8 mouse cellular contexts compared by ENCODE assay signal in the genomic region with DNA sequence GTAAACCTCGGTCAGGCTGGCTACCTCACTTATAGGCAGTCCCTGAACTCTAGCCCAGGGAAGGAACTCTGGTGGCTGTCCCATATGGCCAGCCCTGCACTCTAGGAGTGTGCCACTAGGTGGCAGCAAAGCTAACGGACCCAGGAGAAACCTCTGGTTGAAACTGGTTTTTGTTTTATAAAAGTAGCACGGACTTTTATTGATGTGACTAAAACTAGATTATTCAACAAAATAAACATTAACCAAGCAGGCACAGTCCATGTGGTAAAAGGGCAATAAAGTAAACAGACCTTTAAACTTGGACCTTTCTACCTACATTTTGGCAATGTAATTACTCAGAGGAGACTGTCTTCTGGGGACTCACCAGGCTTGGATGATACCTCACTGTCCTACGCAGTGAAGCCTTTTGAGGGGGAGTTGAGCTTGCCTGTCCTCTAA. TPM values are rescaled to one million over a fixed set of nuclear protein-coding genes. Genes with fewer than 3 reads are reported as not detected.
DNase-seq lines count a peak whose midpoint lies in the region; ATAC-seq and TF ChIP-seq lines count a peak whose summit lies in the region.

No protein-coding gene starts in this region.

- no peak overlapping the region for H3K4me3 ChIP-seq in bone marrow, adult 2 months (replicated peaks; ENCODE audit: control insufficient read depth, low read depth, low read length)
- H3K4me3 ChIP-seq in embryonic facial prominence, embryonic 15.5 days (replicated peaks): 0 out of 2 replicates have a peak overlapping the region, but pooled peaks have one; percentile 9
- H3K4me3 ChIP-seq in heart, postnatal 0 days (ENCODE audit: low read depth, low read length): no peak overlapping the region

- H3K9ac ChIP-seq in embryonic facial prominence, embryonic 15.5 days: no peak overlapping the region
- H3K9ac ChIP-seq in heart, postnatal 0 days (replicated peaks; ENCODE audit: low read depth, low read length): no peak overlapping the region

- no peak for TF ChIP-seq EP300 in heart, postnatal 0 days (IDR thresholded peaks at IDR 0.05; ENCODE audit: low read depth)

- H3K4me1 ChIP-seq in bone marrow, adult 2 months (ENCODE audit: control insufficient read depth, insufficient read depth, low read length): no peaks in the 10 kb centered on the region
- H3K4me1 ChIP-seq in embryonic facial prominence, embryonic 15.5 days: no peaks in the 10 kb centered on the region
- no peaks in the 10 kb centered on the region for H3K4me1 ChIP-seq in heart, postnatal 0 days (ENCODE audit: control insufficient read depth, insufficient read depth)

- H3K27me3 ChIP-seq in embryonic facial prominence, embryonic 15.5 days: no peaks in the 10 kb centered on the region
- H3K27me3 ChIP-seq in heart, postnatal 0 days (ENCODE audit: control insufficient read depth, insufficient read depth, low read length): no peaks in the 10 kb centered on the region

- H3K4me2 ChIP-seq in embryonic facial prominence, embryonic 15.5 days (replicated peaks): no peak overlapping the region
- H3K4me2 ChIP-seq in heart, postnatal 0 days (ENCODE audit: low read depth, low read length): peak overlapping the region; percentile 26; the same call in 1 of the 2 replicates

- peaks cover 12% of the 10 kb centered on the region for H3K36me3 ChIP-seq in embryonic facial prominence, embryonic 15.5 days
- peaks cover 14% of the 10 kb centered on the region for H3K36me3 ChIP-seq in heart, postnatal 0 days (replicated peaks; ENCODE audit: control insufficient read depth, insufficient read depth, low read length)

- no peak overlapping the region for H3K27ac ChIP-seq in bone marrow, adult 2 months (ENCODE audit: control insufficient read depth, insufficient read depth, low read depth, low read length, poor library complexity)
- H3K27ac ChIP-seq in embryonic facial prominence, embryonic 15.5 days (replicated peaks): no peak overlapping the region
- no peak overlapping the region for H3K27ac ChIP-seq in heart, postnatal 0 days (ENCODE audit: low read depth)

- peak; percentile 72 for DNase-seq in heart, postnatal 0 days (ENCODE audit: low spot score)
- peak; percentile 91 for DNase-seq in large intestine, adult 2 months (ENCODE audit: low read depth, low spot score)
- DNase-seq in lung, adult 18-20 months: peak; percentile 59 to 74
- peak; percentile 54 for DNase-seq in ovary, postnatal 10 days (ENCODE audit: low spot score)
- peak; percentile 82 for DNase-seq in thymus, postnatal 0 days (ENCODE audit: low spot score)

- no peaks in the 10 kb centered on the region for H3K9me3 ChIP-seq in embryonic facial prominence, embryonic 15.5 days (replicated peaks)
- no peaks in the 10 kb centered on the region for H3K9me3 ChIP-seq in heart, postnatal 0 days (replicated peaks; ENCODE audit: control insufficient read depth, low read length)

- 6% methylated on average over 4 of the region's 4 CpGs for WGBS in bone marrow, adult 2 months
- WGBS in embryonic facial prominence, embryonic 15.5 days: 10% methylated on average over 4 of the region's 4 CpGs
- 7% methylated on average over 4 of the region's 4 CpGs for WGBS in heart, postnatal 0 days
- 3% methylated on average over 4 of the region's 4 CpGs for WGBS in large intestine, adult 2 months

- peak; percentile 81 for ATAC-seq in CD4-positive, CD25-positive, alpha-beta regulatory T cell, adult 4 months
- ATAC-seq in embryonic facial prominence, embryonic 15.5 days (ENCODE audit: insufficient number of reproducible peaks, low FRiP score, low TSS enrichment, low read depth): no peak
- peak; percentile 67; the same call in 1 of the 2 replicates for ATAC-seq in heart, postnatal 0 days (ENCODE audit: insufficient read depth, low read depth)

- TF ChIP-seq CTCF in bone marrow, adult 2 months (IDR thresholded peaks at IDR 0.05; ENCODE audit: control insufficient read depth, insufficient read depth, low read length): peak; percentile 87
- peak; percentile 93 for TF ChIP-seq CTCF in heart, postnatal 0 days (IDR thresholded peaks at IDR 0.05; ENCODE audit: low read depth)

- no peak for TF ChIP-seq POLR2A in bone marrow, adult 2 months (IDR thresholded peaks at IDR 0.05; ENCODE audit: borderline replicate concordance, control insufficient read depth, low read depth, low read length)

RNA-seq across cellular contexts. Expression of a gene that starts 55.4 kb away (rescaled TPM):
- 10 to 100 TPM; 87.7 to 96.3 TPM for polyA plus RNA-seq in CD4-positive, CD25-positive, alpha-beta regulatory T cell, adult 4 months (2017; shearing (Covaris generic))
- polyA plus RNA-seq in bone marrow, adult 2 months (2011; ENCODE audit: insufficient read depth, insufficient read length, low replicate concordance, missing spikeins): 14.0 and 22.3 TPM in 2 replicates
- polyA plus RNA-seq in embryonic facial prominence, embryonic 15.5 days (2015; fragmentation: Nextera tagmentation; extraction: Ambion mirVana): 82.2 and 83.6 TPM in 2 replicates
- 62.4 and 68.5 TPM in 2 replicates for total RNA-seq in heart, postnatal 0 days (2014; rRNA removed; ENCODE audit: low replicate concordance)
- polyA plus RNA-seq in heart, postnatal 0 days (2015; fragmentation: Nextera tagmentation; extraction: Ambion mirVana): 69.8 and 73.0 TPM in 2 replicates
- polyA plus RNA-seq in large intestine, adult 2 months (2012; rRNA removed): 14.5 and 15.2 TPM in 2 replicates
- 75.7 and 75.9 TPM in 2 replicates for polyA plus RNA-seq in thymus, postnatal 0 days (2015; fragmentation: Nextera tagmentation; extraction: Ambion mirVana)
